17 mouse cellular contexts compared by ENCODE assay signal in the genomic region with DNA sequence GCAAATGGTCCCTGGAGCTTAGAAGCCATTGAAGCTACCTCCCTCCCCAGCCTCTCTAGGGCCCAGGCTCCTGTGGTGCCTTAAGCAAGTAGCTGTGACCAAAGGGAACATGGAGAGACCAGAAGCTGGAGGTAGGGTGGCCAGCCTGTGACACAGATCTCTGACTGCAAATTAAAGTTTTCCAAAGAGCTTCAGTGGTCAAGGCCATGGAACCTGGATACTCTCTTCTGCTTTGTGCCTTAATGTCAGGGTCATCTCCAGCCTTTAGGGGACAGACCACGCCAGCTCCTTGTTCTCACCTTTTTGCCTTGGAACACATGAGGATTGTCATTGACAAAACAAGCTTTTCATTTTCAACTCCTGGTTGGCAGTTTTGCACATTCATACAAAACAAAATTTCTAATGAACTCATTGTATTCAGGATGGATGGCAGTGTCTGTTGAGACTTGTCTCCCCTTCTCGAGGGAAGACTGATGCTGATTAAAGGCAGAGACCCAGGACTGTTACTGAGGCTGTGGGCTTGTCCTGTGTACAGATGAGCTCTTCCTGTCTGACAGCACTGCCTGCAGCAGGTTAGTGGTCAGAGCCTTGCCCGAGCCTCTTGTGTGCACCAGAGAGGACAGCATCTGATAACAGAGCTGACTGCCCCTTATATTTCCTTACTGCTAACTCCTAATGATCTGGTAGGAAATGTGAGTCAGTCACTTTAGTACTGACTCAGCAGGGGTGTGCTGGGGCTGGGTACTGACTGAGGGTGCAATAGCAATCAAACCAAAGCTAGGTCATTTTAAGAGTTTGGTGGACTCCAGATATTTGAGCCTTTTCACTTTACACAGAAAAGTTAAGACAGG.
"Had no signal": no experiment of that assay in that cellular context is flagged by ENCODE, and none has a peak within 500 bp of the region (broad histone marks: within the 10 kb centered on the region; RNA-seq: fewer than 3 reads in every experiment).

No protein-coding gene starts in this region.

- H3K27ac ChIP-seq: midbrain, embryonic 10.5 days; midbrain, embryonic 12.5 days; neural tube, embryonic 13.5 days; neural tube, embryonic 15.5 days had no signal

- H3K4me3 ChIP-seq: midbrain, embryonic 10.5 days; midbrain, embryonic 12.5 days; myocyte; neural tube, embryonic 13.5 days; neural tube, embryonic 15.5 days had no signal

- DNase-seq: lung, embryonic 14.5 days; lung, postnatal 10 days; lung, postnatal 4 days; midbrain, embryonic 14.5 days; retina, postnatal 1 day; right cerebral cortex, adult 18-20 months; right cerebral cortex, postnatal 25 days; right cerebral cortex, postnatal 4 days; spleen, adult 18-20 months; thymus, adult 18-20 months; thymus, postnatal 14 days; thymus, postnatal 36 days had no signal
